Mouse (Mus musculus) midbrain, embryonic 12.5 days (tissue): Measurements from ENCODE around the gene Olfr826. TPM values are rescaled to one million over a fixed set of nuclear protein-coding genes. Genes with fewer than 3 reads are reported as not detected.

Experiments used
- polyA plus RNA-seq: library from polyadenylated mRNA; unstranded; fragments of >200 nt; fragmentation: Nextera tagmentation; extraction: Ambion mirVana; gene quantifications from 2 replicates; pipeline ENCODE4 v1.2.1, GENCODE M21; 2016

Olfr826 gene
- polyA plus RNA-seq, 1 experiment from 2014 or later, result not detected

Other genes starting within 250 kb of the Olfr826 start
- not detected in 2 replicates for gene Olfr818, start 235.1 kb downstream of the Olfr826 start, polyA plus RNA-seq
- gene Olfr819, start 216.9 kb downstream of the Olfr826 start, polyA plus RNA-seq, result not detected in 2 replicates
- gene Olfr247, start 208.0 kb downstream of the Olfr826 start, polyA plus RNA-seq, result not detected in 2 replicates
- gene Gm10310, start 199.1 kb downstream of the Olfr826 start, polyA plus RNA-seq, result not detected in 2 replicates
- not detected in 2 replicates for gene Olfr820, start 171.6 kb downstream of the Olfr826 start, polyA plus RNA-seq
- gene Olfr821, start 153.8 kb downstream of the Olfr826 start, polyA plus RNA-seq, result not detected in 2 replicates
- not detected in 2 replicates for gene Olfr822, start 113.0 kb downstream of the Olfr826 start, polyA plus RNA-seq
- not detected in 2 replicates for gene Olfr823, start 68.8 kb downstream of the Olfr826 start, polyA plus RNA-seq
- gene Olfr824, start 54.2 kb downstream of the Olfr826 start, polyA plus RNA-seq, result not detected in 2 replicates
- gene Olfr825, start 17.4 kb downstream of the Olfr826 start, polyA plus RNA-seq, result not detected in 2 replicates
- not detected in 2 replicates for gene Olfr827, start 30.2 kb upstream of the Olfr826 start, polyA plus RNA-seq
- gene Neurod4, start 96.1 kb upstream of the Olfr826 start, polyA plus RNA-seq, result 11.6 and 14.8 TPM in 2 replicates
- not detected in 2 replicates for gene Tespa1, start 138.7 kb upstream of the Olfr826 start, polyA plus RNA-seq
- not detected in 2 replicates for gene Vmn2r84, start 210.1 kb upstream of the Olfr826 start, polyA plus RNA-seq
- gene Vmn2r85, start 245.5 kb upstream of the Olfr826 start, polyA plus RNA-seq, result not detected in 2 replicates